In genomic region chr6:135911131-135911530, GRCm38 (mm10) we compare ENCODE assay signal across 19 mouse cellular contexts.
"Had no signal": no experiment of that assay in that cellular context is flagged by ENCODE, and none has a peak within 500 bp of the region (broad histone marks: within the 10 kb centered on the region; RNA-seq: fewer than 3 reads in every experiment).

No protein-coding gene starts in this region.

- H3K36me3 ChIP-seq: kidney, embryonic 15.5 days; limb, embryonic 12.5 days; limb, embryonic 15.5 days; midbrain, embryonic 13.5 days had no signal

- H3K9me3 ChIP-seq: kidney, embryonic 15.5 days; limb, embryonic 15.5 days; midbrain, embryonic 13.5 days had no signal

- H3K27me3 ChIP-seq: midbrain, embryonic 13.5 days had no signal

- H3K27ac ChIP-seq: kidney, embryonic 15.5 days; limb, embryonic 12.5 days; limb, embryonic 15.5 days; liver, embryonic 14.5 days; macrophage; midbrain, embryonic 13.5 days had no signal

- H3K9ac ChIP-seq: kidney, embryonic 15.5 days; limb, embryonic 12.5 days; limb, embryonic 15.5 days; liver, embryonic 14.5 days; liver, postnatal 0 days; lung, embryonic 14.5 days; midbrain, embryonic 13.5 days had no signal

- H3K4me3 ChIP-seq: kidney, embryonic 15.5 days; limb, embryonic 12.5 days; limb, embryonic 15.5 days; midbrain, embryonic 13.5 days; myocyte had no signal

- ATAC-seq: liver, postnatal 0 days; lung, postnatal 0 days; midbrain, embryonic 13.5 days had no signal

- DNase-seq: kidney, adult 11 months; kidney, adult 8-10 months; kidney, postnatal 10 days; kidney, postnatal 36 days; layer of hippocampus, adult 9-11 months; liver, postnatal 0 days; lung, embryonic 14.5 days; thymus, adult 2 months; thymus, postnatal 14 days; thymus, postnatal 4 days had no signal

- H3K4me2 ChIP-seq: kidney, embryonic 15.5 days; limb, embryonic 12.5 days; limb, embryonic 15.5 days; liver, embryonic 11.5 days; lung, embryonic 14.5 days; midbrain, embryonic 13.5 days had no signal

- H3K4me1 ChIP-seq: limb, embryonic 12.5 days had no signal
